Mouse (Mus musculus) hindbrain, embryonic 11.5 days (tissue): Measurements from ENCODE around the gene Usp25. TPM values are rescaled to one million over a fixed set of nuclear protein-coding genes. Genes with fewer than 3 reads are reported as not detected.

Experiments
- ATAC-seq: fragments of 200-750 bp; cut with Nextera tagmentation; 2 replicates; pipeline ENCODE4 v1.8.0; 2017; ENCODE audit warnings: mild to moderate bottlenecking, moderate TSS enrichment, moderate library complexity; ENCODE audit not compliant: low FRiP score
- DNase-seq: peaks from one replicate; pipeline ENCODE4 v3.0.0-alpha.2; 2015; ENCODE audit warnings: low spot score
- H3K27ac ChIP-seq: fragments of 300-500 bp; sonication (generic); 2 replicates; pipeline ENCODE4 v1.5.1; 2014; ENCODE audit warnings: mild to moderate bottlenecking, low read depth, low read length
- H3K27me3 ChIP-seq: fragments of 300-500 bp; sonication (generic); 2 replicates; pipeline ENCODE4 v1.6.1; 2014; ENCODE audit warnings: mild to moderate bottlenecking, low read length, moderate library complexity, mixed read lengths; ENCODE audit not compliant: control insufficient read depth, insufficient read depth
- H3K36me3 ChIP-seq: fragments of 300-500 bp; sonication (generic); 2 replicates; pipeline ENCODE4 v1.6.1; 2014; ENCODE audit warnings: mild to moderate bottlenecking, low read length, moderate library complexity, mixed read lengths; ENCODE audit not compliant: control insufficient read depth, insufficient read depth
- H3K4me1 ChIP-seq: fragments of 300-500 bp; sonication (generic); replicated peaks from 2 replicates; pipeline ENCODE4 v1.6.1; 2014; ENCODE audit warnings: low read length, mixed read lengths; ENCODE audit not compliant: control insufficient read depth, insufficient read depth
- H3K4me2 ChIP-seq: fragments of 300-500 bp; sonication (generic); replicated peaks from 2 replicates; pipeline ENCODE4 v1.6.1; 2014; ENCODE audit warnings: mild to moderate bottlenecking, low read depth, low read length
- H3K4me3 ChIP-seq: fragments of 300-500 bp; sonication (generic); 2 replicates; pipeline ENCODE4 v1.5.1; 2014; ENCODE audit warnings: low read depth, low read length
- H3K9ac ChIP-seq: fragments of 300-500 bp; sonication (generic); 2 replicates; pipeline ENCODE4 v1.6.1; 2014; ENCODE audit warnings: low read depth, low read length
- H3K9me3 ChIP-seq: fragments of 300-500 bp; sonication (generic); 2 replicates; pipeline ENCODE4 v1.6.1; 2016; ENCODE audit warnings: low read length; ENCODE audit not compliant: control insufficient read depth
- WGBS: fragments of 180-500 bp; shearing (Covaris S2); extraction: QIAGEN DNeasy Blood & Tissue Kit; methylation state at CpG from one replicate; pipeline ENCODE4 v1.1.7; 2014; 5-methylcytosine and 5-hydroxymethylcytosine counted together
- polyA plus RNA-seq: library from polyadenylated mRNA; unstranded; fragments of >200 nt; fragmentation: Nextera tagmentation; extraction: Ambion mirVana; gene quantifications from 2 replicates; pipeline ENCODE4 v1.2.1, GENCODE M21; 2014

Gene Usp25
- polyA plus RNA-seq, 1 experiment from 2014 or later = 21.7 TPM

DNA sequence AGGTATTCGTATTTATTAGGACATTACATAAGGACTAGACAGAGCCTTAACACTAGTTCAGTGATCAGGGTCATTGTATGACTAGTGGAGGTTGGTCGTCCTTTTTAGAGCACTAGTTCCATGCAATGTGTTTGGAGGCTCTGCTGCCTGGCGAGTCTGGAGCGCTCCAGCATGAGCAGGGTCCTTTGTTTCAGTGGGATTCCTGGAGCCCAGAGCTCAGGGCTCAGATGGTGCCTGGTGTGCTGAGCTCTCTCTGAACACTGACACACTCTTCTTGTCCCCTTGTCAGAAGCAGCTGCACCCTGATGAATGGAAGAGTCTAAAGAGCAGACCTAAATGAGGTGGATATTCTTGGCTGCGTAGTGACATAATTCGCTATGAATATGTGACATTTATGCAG is 45.1 kb downstream of the Usp25 start:
- H3K9ac ChIP-seq = no peak overlapping the region
- no peaks in the 10 kb centered on the region for H3K4me1 ChIP-seq
- H3K4me3 ChIP-seq = no peak overlapping the region
- H3K9me3 ChIP-seq = no peaks in the 10 kb centered on the region
- 60% methylated on average over 6 of the region's 6 CpGs for WGBS
- no peak overlapping the region for H3K4me2 ChIP-seq
- peak; percentile 92 for ATAC-seq
- DNase-seq = peak; percentile 51
- H3K27me3 ChIP-seq = no peaks in the 10 kb centered on the region
- H3K36me3 ChIP-seq = no peaks in the 10 kb centered on the region
- H3K27ac ChIP-seq = 0 out of 2 replicates have a peak overlapping the region, but pooled peaks have one; percentile 36

DNA sequence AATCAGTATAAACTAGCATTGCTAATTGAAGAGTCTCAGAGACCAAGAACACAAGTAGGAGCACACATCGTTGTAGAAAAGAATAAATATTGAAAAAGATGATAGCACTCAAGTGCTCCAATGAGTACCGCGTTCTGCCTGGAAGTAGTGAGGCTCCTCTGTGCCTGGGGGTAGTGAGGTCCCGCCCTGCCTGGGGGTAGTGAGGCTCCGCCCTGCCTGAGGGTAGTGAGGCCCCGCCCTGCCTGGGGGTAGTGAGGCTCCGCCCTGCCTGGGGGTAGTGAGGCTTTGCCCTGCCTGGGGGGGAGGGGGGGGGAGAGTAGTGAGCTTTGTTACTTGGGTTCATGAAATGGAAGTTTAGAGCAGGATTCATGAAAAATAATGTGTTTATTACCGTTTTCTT is 46.7 kb downstream of the Usp25 start:
- Histone ChIP-seq H3K9ac (no peak overlapping the region), H3K27ac (no peak overlapping the region), H3K36me3 (no peaks in the 10 kb centered on the region), H3K4me3 (no peak overlapping the region), H3K4me2 (no peak overlapping the region), H3K9me3 (no peaks in the 10 kb centered on the region), H3K27me3 (no peaks in the 10 kb centered on the region), H3K4me1 (no peaks in the 10 kb centered on the region)
- 81% methylated on average over 8 of the region's 8 CpGs for WGBS
- ATAC-seq (peak; percentile 29; the same call in 1 of the 2 replicates), DNase-seq (no peak)

DNA sequence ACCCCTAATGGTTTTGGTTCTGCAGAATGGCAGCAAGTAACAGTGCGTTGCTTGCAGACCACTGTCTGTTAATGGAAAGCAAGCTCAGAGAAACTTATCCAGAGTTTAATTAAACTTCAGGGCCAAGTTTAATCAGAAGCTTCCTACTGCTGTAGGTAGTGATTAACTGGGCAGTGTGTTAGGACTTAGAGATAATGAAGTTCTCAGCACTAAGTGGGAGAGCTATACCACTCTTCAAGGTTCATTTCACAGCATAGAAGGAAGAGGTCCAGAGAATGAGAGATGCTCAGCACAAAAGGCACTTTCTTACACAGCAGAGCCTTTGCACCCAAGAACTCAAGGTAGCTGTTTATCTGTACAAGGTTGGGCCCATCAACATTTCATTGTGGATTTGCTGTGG is 50.4 kb downstream of the Usp25 start:
- H3K4me1 ChIP-seq = no peaks in the 10 kb centered on the region
- no peaks in the 10 kb centered on the region for H3K27me3 ChIP-seq
- 98% methylated on average over 1 of the region's 1 CpGs for WGBS
- ATAC-seq = no peak
- H3K9ac ChIP-seq = no peak overlapping the region
- no peak overlapping the region for H3K4me2 ChIP-seq
- H3K27ac ChIP-seq = no peak overlapping the region
- DNase-seq = no peak
- no peaks in the 10 kb centered on the region for H3K9me3 ChIP-seq
- no peaks in the 10 kb centered on the region for H3K36me3 ChIP-seq
- no peak overlapping the region for H3K4me3 ChIP-seq

DNA sequence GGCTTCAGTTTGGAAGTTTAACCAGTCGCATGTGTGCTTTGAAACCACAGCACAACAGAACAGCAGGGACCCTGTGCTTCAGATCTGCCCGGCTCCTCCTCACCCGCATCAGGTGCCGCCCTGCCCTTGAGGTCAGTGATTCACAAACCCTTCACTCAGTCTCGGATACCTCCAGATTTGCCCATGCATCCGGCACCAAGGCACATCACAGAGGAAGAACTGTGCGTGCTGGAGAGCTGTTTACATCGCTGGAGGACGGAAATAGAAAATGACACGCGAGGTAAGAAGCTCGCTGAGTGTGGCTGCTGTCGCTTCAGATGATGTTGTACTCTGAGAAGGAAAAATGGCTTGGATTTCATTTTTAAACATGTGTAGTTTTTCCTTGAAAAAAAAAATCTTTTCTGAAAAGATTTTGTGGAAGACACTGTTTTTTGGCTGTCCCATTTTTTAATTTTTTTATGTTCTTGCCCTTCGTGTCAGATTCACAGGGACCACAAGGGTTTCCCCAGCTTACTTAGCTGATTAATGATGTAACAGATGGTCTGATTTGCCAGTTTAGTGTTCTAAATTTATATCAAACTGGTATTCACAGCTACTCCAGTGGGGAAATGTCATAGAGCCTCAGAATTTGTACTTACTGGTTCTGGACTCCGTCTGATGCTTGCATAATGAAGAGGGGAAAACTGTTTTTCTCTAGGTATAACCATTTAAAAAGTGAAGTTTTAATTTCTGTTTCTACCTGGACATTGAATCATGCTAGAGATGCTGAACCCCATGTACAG is 63.6 kb downstream of the Usp25 start:
- DNase-seq = no peak

DNA sequence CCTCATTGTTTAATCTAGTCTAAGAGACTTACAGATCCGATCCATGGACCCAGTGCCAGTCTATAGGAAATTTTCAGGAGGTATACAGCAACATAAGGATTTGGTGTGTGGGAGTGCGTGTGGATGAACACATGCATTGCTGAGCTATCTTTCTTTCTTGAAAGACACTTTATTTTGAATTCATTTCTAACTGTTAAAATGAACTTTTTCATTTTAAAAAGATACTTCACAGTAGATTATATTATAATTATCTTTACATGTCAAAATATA is 64.2 kb downstream of the Usp25 start:
- ATAC-seq = no peak
- WGBS = 92% methylated on average over 2 of the region's 2 CpGs
- Histone ChIP-seq H3K9me3 (no peaks in the 10 kb centered on the region), H3K27me3 (no peaks in the 10 kb centered on the region), H3K36me3 (0 out of 2 replicates have a peak, but pooled peaks cover 3% of the 10 kb centered on the region), H3K4me2 (no peak overlapping the region), H3K27ac (no peak overlapping the region), H3K4me3 (no peak overlapping the region), H3K9ac (no peak overlapping the region), H3K4me1 (no peaks in the 10 kb centered on the region)
- no peak for DNase-seq

More for the DNA sequence above, 63.6 kb downstream of the Usp25 start:
- H3K4me2 ChIP-seq = no peak overlapping the region
- H3K4me1 ChIP-seq = no peaks in the 10 kb centered on the region
- H3K9ac ChIP-seq = no peak overlapping the region
- 0 out of 2 replicates have a peak, but pooled peaks cover 3% of the 10 kb centered on the region for H3K36me3 ChIP-seq
- H3K9me3 ChIP-seq = no peaks in the 10 kb centered on the region
- H3K27me3 ChIP-seq = no peaks in the 10 kb centered on the region
- no peak overlapping the region for H3K4me3 ChIP-seq
- 64% methylated on average over 15 of the region's 15 CpGs for WGBS
- no peak for ATAC-seq
- H3K27ac ChIP-seq = no peak overlapping the region

DNA sequence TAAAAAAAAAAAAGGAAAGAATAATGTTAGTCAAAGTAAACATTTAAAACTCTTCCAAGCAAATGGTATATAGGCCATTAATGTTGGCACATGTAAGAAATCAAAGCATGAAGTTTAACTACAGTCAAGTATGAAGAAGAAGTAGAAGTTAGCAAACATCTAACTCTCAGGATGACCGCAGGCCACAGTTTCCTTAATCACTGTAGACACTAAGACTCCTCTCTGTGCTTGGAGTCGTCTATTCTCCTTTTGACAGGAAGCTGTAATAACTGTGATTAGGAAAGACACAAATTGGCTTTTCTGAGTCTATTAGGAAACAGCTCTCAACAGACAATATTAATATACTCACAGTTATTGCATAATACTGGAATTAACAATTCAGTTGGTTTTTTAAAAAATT is 70.6 kb downstream of the Usp25 start:
- ATAC-seq (no peak), DNase-seq (no peak)
- Histone ChIP-seq H3K36me3 (0 out of 2 replicates have a peak, but pooled peaks cover 3% of the 10 kb centered on the region), H3K27ac (no peak overlapping the region), H3K27me3 (no peaks in the 10 kb centered on the region), H3K4me1 (no peaks in the 10 kb centered on the region), H3K4me3 (no peak overlapping the region), H3K9me3 (no peaks in the 10 kb centered on the region), H3K9ac (no peak overlapping the region), H3K4me2 (no peak overlapping the region)
- 87% methylated on average over 2 of the region's 2 CpGs for WGBS

DNA sequence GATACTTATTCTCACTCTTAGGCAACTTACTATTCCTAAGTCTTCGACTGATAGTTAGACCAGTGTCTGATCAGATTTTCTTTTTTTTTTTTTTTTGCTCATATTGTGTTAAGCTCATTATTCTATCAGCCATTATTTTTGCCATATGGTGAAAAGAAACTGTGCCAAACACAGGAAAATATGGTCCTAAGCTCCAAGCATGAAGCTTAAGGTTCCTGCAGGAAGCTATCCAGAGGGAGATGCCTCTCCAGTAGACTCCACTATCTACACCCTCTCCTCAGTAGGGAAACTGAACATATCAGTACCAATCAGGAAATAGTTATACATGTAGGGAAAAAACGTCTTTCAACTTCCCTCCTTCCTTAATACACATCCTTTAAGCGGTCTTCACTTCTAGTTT is 76.3 kb downstream of the Usp25 start:
- Histone ChIP-seq H3K4me3 (no peak overlapping the region), H3K4me2 (no peak overlapping the region), H3K9me3 (no peaks in the 10 kb centered on the region), H3K27ac (no peak overlapping the region), H3K4me1 (no peaks in the 10 kb centered on the region), H3K9ac (no peak overlapping the region), H3K27me3 (no peaks in the 10 kb centered on the region), H3K36me3 (no peaks in the 10 kb centered on the region)
- WGBS = 91% methylated on average over 3 of the region's 3 CpGs
- DNase-seq (no peak), ATAC-seq (no peak)

DNA sequence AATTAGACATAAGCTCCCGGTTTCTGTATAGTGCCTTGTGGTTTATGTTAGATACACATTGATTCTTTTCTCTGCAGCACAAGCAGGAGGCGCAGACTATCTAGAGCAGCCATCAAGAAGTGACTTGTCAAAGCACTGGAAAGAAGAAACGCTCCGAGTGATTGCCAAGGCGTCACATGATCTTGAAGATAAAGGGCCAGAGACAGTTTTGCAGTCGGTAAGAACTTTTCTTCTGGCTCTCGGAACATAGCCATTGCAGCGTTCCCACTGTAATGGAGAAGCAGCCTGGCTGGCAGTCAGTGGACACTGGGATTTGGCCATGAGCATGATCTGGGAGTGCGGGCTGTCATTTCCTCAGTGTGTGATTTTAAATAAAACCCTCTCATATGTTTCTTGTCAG is 80.0 kb downstream of the Usp25 start:
- Histone ChIP-seq H3K4me1 (no peaks in the 10 kb centered on the region), H3K27me3 (no peaks in the 10 kb centered on the region), H3K36me3 (no peaks in the 10 kb centered on the region), H3K27ac (no peak overlapping the region), H3K4me2 (no peak overlapping the region), H3K4me3 (no peak overlapping the region), H3K9me3 (no peaks in the 10 kb centered on the region), H3K9ac (no peak overlapping the region)
- 96% methylated on average over 9 of the region's 9 CpGs for WGBS
- DNase-seq (no peak), ATAC-seq (no peak)

DNA sequence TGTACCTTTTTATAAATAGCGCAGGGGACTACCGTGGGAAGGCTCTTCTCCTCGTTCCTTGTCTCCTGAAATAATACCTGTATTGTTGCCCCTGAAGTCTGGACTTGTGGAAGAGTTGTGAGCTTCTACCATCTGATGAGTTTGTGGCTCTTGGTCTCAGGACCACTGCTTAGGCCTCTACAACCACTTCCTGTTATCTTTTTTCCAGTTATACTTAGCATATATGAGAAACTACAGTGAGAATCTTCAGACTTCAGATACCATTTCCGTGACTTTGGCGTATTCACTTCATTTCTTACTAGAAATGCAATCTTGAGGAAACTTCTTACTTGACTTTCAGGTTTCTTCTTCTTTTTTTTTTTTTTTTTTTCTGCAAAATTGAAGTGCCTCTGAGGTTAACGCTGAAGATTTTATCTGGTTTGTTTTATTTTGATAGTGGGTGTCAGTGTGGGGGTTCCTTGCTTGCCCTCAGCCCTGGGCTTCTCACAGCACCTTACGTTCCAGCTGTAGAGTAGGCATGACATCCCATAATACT is 81.6 kb downstream of the Usp25 start:
- Histone ChIP-seq H3K9ac (no peak overlapping the region), H3K36me3 (no peaks in the 10 kb centered on the region), H3K9me3 (no peaks in the 10 kb centered on the region), H3K4me2 (no peak overlapping the region), H3K27me3 (no peaks in the 10 kb centered on the region), H3K4me3 (no peak overlapping the region), H3K4me1 (no peaks in the 10 kb centered on the region), H3K27ac (no peak overlapping the region)
- no peak for ATAC-seq
- 92% methylated on average over 7 of the region's 7 CpGs for WGBS
- DNase-seq = no peak
